Mouse (Mus musculus): ENCODE results near the gene Cabp7. TPM values are rescaled to one million over a fixed set of nuclear protein-coding genes. Genes with fewer than 3 reads are reported as not detected.
A peak's percentile ranks its signal among the peaks of the same experiment; 100 is the strongest.

Cabp7 gene
- 0.06 and 0.07 TPM in 2 replicates for polyA plus RNA-seq (2015; fragmentation: Nextera tagmentation; extraction: Ambion mirVana)

DNA sequence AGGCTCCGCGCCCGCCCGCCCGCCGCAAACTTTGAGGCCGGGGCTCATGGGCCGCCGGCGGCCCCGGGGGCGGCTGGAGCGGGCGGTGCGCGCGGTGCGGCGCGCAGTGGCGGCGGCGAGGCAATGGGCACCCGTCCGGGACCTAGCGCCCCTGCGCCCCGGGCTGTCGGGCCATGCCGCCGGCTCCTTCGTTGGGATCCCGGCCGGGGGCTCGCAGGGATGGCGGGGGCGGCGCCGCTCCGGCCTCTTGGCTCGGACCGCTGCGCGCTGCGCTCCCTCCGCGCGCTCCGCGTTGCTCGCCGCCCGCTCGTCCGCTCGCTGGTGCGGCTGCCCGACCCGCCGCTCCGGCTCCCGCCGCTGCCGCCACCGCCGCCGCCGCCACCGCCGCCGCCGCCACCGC, at the start of gene Cabp7:
Gene Cabp7, minus strand, starts transcription at position 46 of the 400 bp plus-strand sequence.
- TF ChIP-seq EP300 (IDR thresholded peaks at IDR 0.05; ENCODE audit: low read depth) (no peak), CTCF (IDR thresholded peaks at IDR 0.05; ENCODE audit: low read depth) (no peak)
- peaks cover 11% of the 10 kb centered on the region for H3K4me1 ChIP-seq (ENCODE audit: insufficient read depth)
- H3K27ac ChIP-seq (ENCODE audit: low read depth) = no peak within 1 kb of the TSS
- peak within 1 kb of the TSS; percentile 36 for H3K4me3 ChIP-seq (ENCODE audit: low read depth, low read length)
- DNase-seq (no peak), ATAC-seq (no peak)
- H3K9me3 ChIP-seq (ENCODE audit: low read length) = no peaks in the 10 kb centered on the region
- 0% methylated on average over 16 of the region's 73 CpGs for WGBS (ENCODE audit: insufficient replicate concordance)
- no peaks in the 10 kb centered on the region for H3K36me3 ChIP-seq (replicated peaks; ENCODE audit: insufficient read depth, low read length)
- H3K4me2 ChIP-seq (ENCODE audit: low read depth, low read length) = peak within 1 kb of the TSS; percentile 68
- peaks cover 73% of the 10 kb centered on the region for H3K27me3 ChIP-seq (ENCODE audit: insufficient read depth, low read length)
- H3K9ac ChIP-seq (replicated peaks) = no peak within 1 kb of the TSS

DNA sequence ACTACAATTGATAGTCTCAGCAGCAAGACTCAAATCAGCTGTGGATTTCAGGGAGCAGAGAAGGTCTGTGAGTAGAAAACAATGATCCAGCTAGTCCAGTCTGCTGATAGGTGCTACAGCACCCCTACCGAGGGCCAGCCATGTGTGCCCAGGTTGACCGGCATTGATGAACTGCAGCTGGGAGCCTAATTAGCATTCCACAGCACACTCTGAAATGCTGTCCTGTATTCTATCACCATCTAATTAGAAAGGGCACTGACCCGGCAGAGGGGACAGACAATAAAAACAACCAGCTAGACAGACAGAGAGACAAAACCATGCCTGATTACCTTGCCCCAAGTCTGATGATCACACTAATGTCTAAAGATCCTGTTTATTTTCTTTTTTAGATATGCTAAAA, 46.4 kb upstream of the Cabp7 start:
- Histone ChIP-seq H3K27me3 (ENCODE audit: insufficient read depth, low read length) (no peaks in the 10 kb centered on the region), H3K4me3 (ENCODE audit: low read depth, low read length) (no peak overlapping the region), H3K27ac (ENCODE audit: low read depth) (no peak overlapping the region), H3K4me1 (ENCODE audit: insufficient read depth) (no peaks in the 10 kb centered on the region), H3K9ac (replicated peaks) (no peak overlapping the region), H3K36me3 (replicated peaks; ENCODE audit: insufficient read depth, low read length) (peaks cover 36% of the 10 kb centered on the region), H3K4me2 (ENCODE audit: low read depth, low read length) (no peak overlapping the region), H3K9me3 (ENCODE audit: low read length) (no peaks in the 10 kb centered on the region)
- TF ChIP-seq CTCF (IDR thresholded peaks at IDR 0.05; ENCODE audit: low read depth) = no peak
- no peak for TF ChIP-seq EP300 (IDR thresholded peaks at IDR 0.05; ENCODE audit: low read depth)
- DNase-seq = no peak
- WGBS (ENCODE audit: insufficient replicate concordance) = 83% methylated on average over 3 of the region's 3 CpGs
- ATAC-seq = no peak

DNA sequence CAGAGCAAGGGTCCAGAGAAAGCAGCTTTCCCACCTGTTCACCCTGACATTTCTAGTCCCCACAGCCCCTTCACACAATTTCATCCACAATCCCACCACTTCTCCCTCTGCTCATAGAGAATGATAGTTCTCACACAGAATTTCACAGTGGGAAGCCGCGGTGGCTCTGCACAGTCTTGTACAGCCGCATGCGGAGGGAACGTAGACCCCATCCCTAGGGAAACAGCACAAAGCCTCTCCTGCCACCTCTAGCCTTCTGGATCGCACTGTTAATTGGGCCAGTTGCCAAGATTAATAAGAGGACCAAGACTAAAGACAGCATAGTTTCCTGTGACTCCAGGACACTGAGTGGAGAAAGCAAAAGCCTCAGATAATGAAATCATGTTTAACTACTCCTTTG, 45.0 kb upstream of the Cabp7 start:
- H3K36me3 ChIP-seq (replicated peaks; ENCODE audit: insufficient read depth, low read length) = peaks cover 40% of the 10 kb centered on the region

DNA sequence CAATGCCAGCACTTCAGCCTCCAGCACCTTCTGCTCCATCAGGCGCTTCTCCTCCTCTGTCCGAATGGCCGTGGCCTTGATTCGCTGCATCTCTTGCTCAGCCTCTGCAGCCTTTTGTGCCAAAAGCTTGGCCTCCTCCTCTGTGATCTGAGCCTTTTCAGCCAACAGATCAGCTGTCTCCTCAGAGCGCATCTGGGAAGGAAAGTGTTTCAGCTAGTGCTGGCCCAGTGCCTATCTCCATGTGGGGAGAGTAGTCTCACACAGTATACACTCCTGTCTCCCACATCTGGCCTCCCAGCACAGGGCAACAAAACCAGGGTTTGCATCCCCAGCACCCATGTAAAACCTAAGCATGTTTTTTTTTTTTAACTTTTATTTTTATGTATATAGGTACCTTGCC, 43.1 kb upstream of the Cabp7 start:
- 96% methylated on average over 5 of the region's 5 CpGs for WGBS (ENCODE audit: insufficient replicate concordance)
- H3K9me3 ChIP-seq (ENCODE audit: low read length) = no peaks in the 10 kb centered on the region
- H3K9ac ChIP-seq (replicated peaks) = no peak overlapping the region
- H3K36me3 ChIP-seq (replicated peaks; ENCODE audit: insufficient read depth, low read length) = peaks cover 46% of the 10 kb centered on the region
- no peak overlapping the region for H3K27ac ChIP-seq (ENCODE audit: low read depth)
- no peaks in the 10 kb centered on the region for H3K27me3 ChIP-seq (ENCODE audit: insufficient read depth, low read length)
- no peak overlapping the region for H3K4me3 ChIP-seq (ENCODE audit: low read depth, low read length)
- H3K4me2 ChIP-seq (ENCODE audit: low read depth, low read length) = no peak overlapping the region
- DNase-seq (no peak), ATAC-seq (no peak)
- no peak for TF ChIP-seq CTCF (IDR thresholded peaks at IDR 0.05; ENCODE audit: low read depth)
- no peak for TF ChIP-seq EP300 (IDR thresholded peaks at IDR 0.05; ENCODE audit: low read depth)
- 0 out of 2 replicates have a peak, but pooled peaks cover 4% of the 10 kb centered on the region for H3K4me1 ChIP-seq (ENCODE audit: insufficient read depth)

More for the DNA sequence above, 45.0 kb upstream of the Cabp7 start:
- H3K9ac ChIP-seq (replicated peaks) = no peak overlapping the region
- ATAC-seq (no peak), DNase-seq (no peak)
- 94% methylated on average over 6 of the region's 6 CpGs for WGBS (ENCODE audit: insufficient replicate concordance)
- H3K9me3 ChIP-seq (ENCODE audit: low read length) = no peaks in the 10 kb centered on the region
- TF ChIP-seq CTCF (IDR thresholded peaks at IDR 0.05; ENCODE audit: low read depth) = no peak
- TF ChIP-seq EP300 (IDR thresholded peaks at IDR 0.05; ENCODE audit: low read depth) = no peak
- no peaks in the 10 kb centered on the region for H3K4me1 ChIP-seq (ENCODE audit: insufficient read depth)
- no peaks in the 10 kb centered on the region for H3K27me3 ChIP-seq (ENCODE audit: insufficient read depth, low read length)
- H3K27ac ChIP-seq (ENCODE audit: low read depth) = no peak overlapping the region
- H3K4me3 ChIP-seq (ENCODE audit: low read depth, low read length) = no peak overlapping the region
- no peak overlapping the region for H3K4me2 ChIP-seq (ENCODE audit: low read depth, low read length)

DNA sequence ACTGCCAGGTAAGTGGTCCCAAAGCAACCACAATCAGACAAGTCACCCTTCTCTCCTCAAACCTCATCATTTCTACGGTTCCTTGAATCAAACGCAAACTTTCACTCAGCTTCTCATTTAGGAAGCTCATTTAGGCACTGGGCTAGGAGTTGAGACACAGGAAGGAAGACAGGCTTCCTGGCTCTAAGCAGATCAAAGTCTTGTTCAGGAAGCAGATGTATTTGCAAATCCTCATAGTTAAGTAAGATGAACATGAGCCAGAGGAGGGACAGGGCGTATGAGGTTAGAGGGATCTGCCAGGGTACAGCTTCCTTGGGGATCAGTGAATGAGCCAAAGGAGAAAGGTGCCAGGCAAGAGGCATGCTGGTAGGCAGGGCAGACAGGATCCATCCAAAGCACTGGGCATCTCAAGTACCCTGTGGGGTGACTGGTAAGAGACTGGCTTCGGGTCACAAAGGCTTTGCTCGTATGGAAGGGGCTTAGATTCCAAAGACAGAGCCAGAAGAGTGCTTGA, 38.1 kb upstream of the Cabp7 start:
- DNase-seq (no peak), ATAC-seq (no peak)
- peaks cover 33% of the 10 kb centered on the region for H3K36me3 ChIP-seq (replicated peaks; ENCODE audit: insufficient read depth, low read length)
- no peak overlapping the region for H3K4me3 ChIP-seq (ENCODE audit: low read depth, low read length)
- TF ChIP-seq CTCF (IDR thresholded peaks at IDR 0.05; ENCODE audit: low read depth) (no peak), EP300 (IDR thresholded peaks at IDR 0.05; ENCODE audit: low read depth) (no peak)
- H3K4me2 ChIP-seq (ENCODE audit: low read depth, low read length) = 0 out of 2 replicates have a peak overlapping the region, but pooled peaks have one; percentile 18
- H3K4me1 ChIP-seq (ENCODE audit: insufficient read depth) = 0 out of 2 replicates have a peak, but pooled peaks cover 4% of the 10 kb centered on the region
- no peak overlapping the region for H3K9ac ChIP-seq (replicated peaks)
- no peaks in the 10 kb centered on the region for H3K27me3 ChIP-seq (ENCODE audit: insufficient read depth, low read length)
- no peaks in the 10 kb centered on the region for H3K9me3 ChIP-seq (ENCODE audit: low read length)
- 0 out of 2 replicates have a peak overlapping the region, but pooled peaks have one; percentile 23 for H3K27ac ChIP-seq (ENCODE audit: low read depth)
- WGBS (ENCODE audit: insufficient replicate concordance) = 53% methylated on average over 5 of the region's 5 CpGs

DNA sequence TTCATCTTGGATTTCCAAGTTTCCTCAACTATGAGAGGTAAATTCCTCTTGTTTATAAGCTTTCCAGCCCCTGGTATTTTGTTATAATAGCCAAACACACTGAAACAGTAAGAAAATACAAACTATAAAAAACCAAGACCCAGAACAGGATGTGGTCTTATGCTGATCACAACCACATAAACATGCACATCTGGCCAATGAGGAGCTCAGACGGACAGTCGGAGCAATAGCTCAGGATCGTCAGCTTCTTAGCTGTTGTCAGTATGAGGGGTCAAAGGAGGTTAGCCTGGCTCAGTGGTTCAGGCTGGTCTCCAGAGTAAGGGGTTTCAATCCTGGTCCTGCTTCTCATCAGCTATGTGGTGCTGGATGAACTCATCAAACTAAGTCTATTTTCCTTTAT, 36.5 kb upstream of the Cabp7 start:
- Histone ChIP-seq H3K27ac (ENCODE audit: low read depth) (no peak overlapping the region), H3K4me2 (ENCODE audit: low read depth, low read length) (no peak overlapping the region), H3K36me3 (replicated peaks; ENCODE audit: insufficient read depth, low read length) (peaks cover 37% of the 10 kb centered on the region), H3K4me3 (ENCODE audit: low read depth, low read length) (no peak overlapping the region), H3K9me3 (ENCODE audit: low read length) (no peaks in the 10 kb centered on the region), H3K9ac (replicated peaks) (no peak overlapping the region), H3K27me3 (ENCODE audit: insufficient read depth, low read length) (no peaks in the 10 kb centered on the region), H3K4me1 (ENCODE audit: insufficient read depth) (0 out of 2 replicates have a peak, but pooled peaks cover 4% of the 10 kb centered on the region)
- WGBS (ENCODE audit: insufficient replicate concordance) = 61% methylated on average over 3 of the region's 3 CpGs
- DNase-seq (no peak), ATAC-seq (no peak)
- TF ChIP-seq CTCF (IDR thresholded peaks at IDR 0.05; ENCODE audit: low read depth) = no peak
- no peak for TF ChIP-seq EP300 (IDR thresholded peaks at IDR 0.05; ENCODE audit: low read depth)
